In genomic region chr4:57308214-57309000, GRCm38 (mm10) we compare ENCODE assay signal across 8 mouse cellular contexts. TPM values are rescaled to one million over a fixed set of nuclear protein-coding genes. Genes with fewer than 3 reads are reported as not detected.
A peak's percentile ranks its signal among the peaks of the same experiment; 100 is the strongest.
DNase-seq lines count a peak whose midpoint lies in the region; ATAC-seq and TF ChIP-seq lines count a peak whose summit lies in the region.

No protein-coding gene starts in this region.

- peak overlapping the region; percentile 27 for H3K4me2 ChIP-seq in lung, postnatal 0 days (replicated peaks; ENCODE audit: low read depth, low read length)
- H3K4me2 ChIP-seq in stomach, embryonic 16.5 days (ENCODE audit: low read depth, low read length), result peak overlapping the region; percentile 35
- no peak overlapping the region for H3K4me2 ChIP-seq in forebrain, embryonic 15.5 days (replicated peaks)

- no peaks in the 10 kb centered on the region for H3K36me3 ChIP-seq in heart, embryonic 10.5 days
- no peaks in the 10 kb centered on the region for H3K36me3 ChIP-seq in lung, postnatal 0 days (ENCODE audit: insufficient read depth, low read length)
- no peaks in the 10 kb centered on the region for H3K36me3 ChIP-seq in stomach, embryonic 16.5 days (ENCODE audit: control insufficient read depth, insufficient read depth, low read length)
- no peaks in the 10 kb centered on the region for H3K36me3 ChIP-seq in forebrain, embryonic 15.5 days

- peak; percentile 68 for TF ChIP-seq EP300 in lung, postnatal 0 days (IDR thresholded peaks at IDR 0.05)

- H3K9ac ChIP-seq in lung, postnatal 0 days (replicated peaks; ENCODE audit: low read depth), result no peak overlapping the region
- no peak overlapping the region for H3K9ac ChIP-seq in stomach, embryonic 16.5 days (ENCODE audit: low read length)
- H3K9ac ChIP-seq in forebrain, embryonic 15.5 days (replicated peaks), result no peak overlapping the region

- H3K27me3 ChIP-seq in heart, embryonic 10.5 days (ENCODE audit: insufficient read depth, poor library complexity, severe bottlenecking), result peaks cover 7% of the 10 kb centered on the region
- no peaks in the 10 kb centered on the region for H3K27me3 ChIP-seq in lung, postnatal 0 days (replicated peaks; ENCODE audit: insufficient read depth, low read length)
- no peaks in the 10 kb centered on the region for H3K27me3 ChIP-seq in stomach, embryonic 16.5 days (ENCODE audit: control insufficient read depth, insufficient read depth, low read length)
- H3K27me3 ChIP-seq in forebrain, embryonic 15.5 days, result no peaks in the 10 kb centered on the region

- H3K27ac ChIP-seq in heart, embryonic 10.5 days, result peak overlapping the region; percentile 52
- peak overlapping the region; percentile 83 for H3K27ac ChIP-seq in lung, postnatal 0 days (ENCODE audit: low read length)
- no peak overlapping the region for H3K27ac ChIP-seq in stomach, embryonic 16.5 days (ENCODE audit: low read length)
- no peak overlapping the region for H3K27ac ChIP-seq in forebrain, embryonic 15.5 days (replicated peaks)

- ATAC-seq in lung, postnatal 0 days, result peak; percentile 88
- 0 out of 2 replicates have a peak, but pooled peaks have one; percentile 23 for ATAC-seq in stomach, embryonic 16.5 days (ENCODE audit: insufficient read depth, low FRiP score)
- ATAC-seq in forebrain, embryonic 15.5 days (replicated peaks), result no peak

- 32% methylated on average over 26 of the region's 26 CpGs for WGBS in heart, embryonic 10.5 days
- WGBS in lung, postnatal 0 days, result 7% methylated on average over 26 of the region's 26 CpGs
- WGBS in stomach, embryonic 16.5 days, result 36% methylated on average over 26 of the region's 26 CpGs
- WGBS in forebrain, embryonic 15.5 days, result 55% methylated on average over 26 of the region's 26 CpGs

- H3K9me3 ChIP-seq in heart, embryonic 10.5 days, result no peaks in the 10 kb centered on the region
- no peaks in the 10 kb centered on the region for H3K9me3 ChIP-seq in lung, postnatal 0 days (ENCODE audit: low read length)
- H3K9me3 ChIP-seq in stomach, embryonic 16.5 days (replicated peaks; ENCODE audit: control insufficient read depth, low read length), result no peaks in the 10 kb centered on the region
- no peaks in the 10 kb centered on the region for H3K9me3 ChIP-seq in forebrain, embryonic 15.5 days

- DNase-seq in urinary bladder, postnatal 14 days (ENCODE audit: low spot score), result peak; percentile 36
- DNase-seq in urinary bladder, postnatal 4 days (ENCODE audit: low spot score in 2 of 2), result no peak
- peak; percentile 79 for DNase-seq in heart, embryonic 10.5 days (ENCODE audit: low spot score)
- peak; percentile 48 for DNase-seq in kidney, adult 9 months
- DNase-seq in lung, postnatal 0 days (ENCODE audit: low spot score), result peak; percentile 84
- DNase-seq in frontal cortex, postnatal 14 days (ENCODE audit: low spot score in 2 of 2), result no peak

- peaks cover 19% of the 10 kb centered on the region for H3K4me1 ChIP-seq in heart, embryonic 10.5 days
- H3K4me1 ChIP-seq in lung, postnatal 0 days (ENCODE audit: insufficient read depth, low read depth, low read length), result peaks cover 7% of the 10 kb centered on the region; the same call in 1 of the 2 replicates
- H3K4me1 ChIP-seq in stomach, embryonic 16.5 days (ENCODE audit: control insufficient read depth, insufficient read depth, low read length), result no peaks in the 10 kb centered on the region
- no peaks in the 10 kb centered on the region for H3K4me1 ChIP-seq in forebrain, embryonic 15.5 days

- peak overlapping the region; percentile 36 for H3K4me3 ChIP-seq in heart, embryonic 10.5 days
- H3K4me3 ChIP-seq in lung, postnatal 0 days (ENCODE audit: low read depth, low read length), result peak overlapping the region; percentile 17
- H3K4me3 ChIP-seq in stomach, embryonic 16.5 days (replicated peaks; ENCODE audit: low read length), result 0 out of 2 replicates have a peak overlapping the region, but pooled peaks have one; percentile 5
- H3K4me3 ChIP-seq in forebrain, embryonic 15.5 days, result no peak overlapping the region

- TF ChIP-seq CTCF in lung, postnatal 0 days (IDR thresholded peaks at IDR 0.05), result peak; percentile 61

RNA-seq across cellular contexts. Expression of gene Ptpn3, which starts 6.8 kb away (rescaled TPM):
- polyA plus RNA-seq in heart, embryonic 10.5 days (2016; fragmentation: Nextera tagmentation; extraction: Ambion mirVana), result 0.90 and 1.7 TPM in 2 replicates
- 4.7 and 6.1 TPM in 2 replicates for polyA plus RNA-seq in lung, postnatal 0 days (2015; fragmentation: Nextera tagmentation; extraction: Ambion mirVana)
- 7.1 and 7.7 TPM in 2 replicates for polyA plus RNA-seq in stomach, embryonic 16.5 days (2015; fragmentation: Nextera tagmentation; extraction: Ambion mirVana)
- polyA plus RNA-seq in forebrain, embryonic 15.5 days (2015; fragmentation: Nextera tagmentation; extraction: Ambion mirVana), result 1.3 and 1.5 TPM in 2 replicates

Comparison
In these comparisons a context has a peak if more than half of its experiments do, and no peak if none do; other contexts are left out.
1. DNase-seq: peak in urinary bladder, postnatal 14 days (single experiment), heart, embryonic 10.5 days (single experiment), kidney, adult 9 months (single experiment) and lung, postnatal 0 days (single experiment); none in urinary bladder, postnatal 4 days (0 of 2) and frontal cortex, postnatal 14 days (0 of 2).
2. H3K27ac ChIP-seq: peak in heart, embryonic 10.5 days (single experiment) and lung, postnatal 0 days (single experiment); none in stomach, embryonic 16.5 days (single experiment) and forebrain, embryonic 15.5 days (single experiment).